Mouse (Mus musculus) frontal cortex, adult (tissue): ENCODE results near the gene Vegfa.

Experiments used
- ATAC-seq: cut with Nextera tagmentation; 2 replicates; pipeline ENCODE4 v1.9.2; 2017; ENCODE audit warnings: mild to moderate bottlenecking, moderate library complexity, mixed read lengths; ENCODE audit not compliant: low TSS enrichment

Gene Vegfa

GRCm38 (mm10) chr17:46027066-46027917, 4.9 kb downstream of the Vegfa start:
- ATAC-seq = peak; percentile 22; the same call in 1 of the 2 replicates

- no peak for ATAC-seq
These were observed 6.1 kb downstream of the Vegfa start for GRCm38 (mm10) chr17:46025927-46026668.

DNA sequence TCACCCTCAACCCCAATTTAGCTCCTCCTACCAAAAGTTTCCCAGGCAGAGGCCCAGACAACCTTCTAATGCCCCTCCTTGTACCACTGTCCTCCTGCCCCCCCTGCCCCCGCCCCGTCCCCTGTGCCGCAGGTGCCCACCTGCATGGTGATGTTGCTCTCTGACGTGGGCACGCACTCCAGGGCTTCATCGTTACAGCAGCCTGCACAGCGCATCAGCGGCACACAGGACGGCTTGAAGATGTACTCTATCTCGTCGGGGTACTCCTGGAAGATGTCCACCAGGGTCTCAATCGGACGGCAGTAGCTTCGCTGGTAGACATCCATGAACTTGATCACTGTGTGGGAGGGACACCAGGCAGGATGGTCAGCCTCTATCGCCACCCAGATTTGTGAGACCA, 7.0 kb downstream of the Vegfa start:
- ATAC-seq = no peak

DNA sequence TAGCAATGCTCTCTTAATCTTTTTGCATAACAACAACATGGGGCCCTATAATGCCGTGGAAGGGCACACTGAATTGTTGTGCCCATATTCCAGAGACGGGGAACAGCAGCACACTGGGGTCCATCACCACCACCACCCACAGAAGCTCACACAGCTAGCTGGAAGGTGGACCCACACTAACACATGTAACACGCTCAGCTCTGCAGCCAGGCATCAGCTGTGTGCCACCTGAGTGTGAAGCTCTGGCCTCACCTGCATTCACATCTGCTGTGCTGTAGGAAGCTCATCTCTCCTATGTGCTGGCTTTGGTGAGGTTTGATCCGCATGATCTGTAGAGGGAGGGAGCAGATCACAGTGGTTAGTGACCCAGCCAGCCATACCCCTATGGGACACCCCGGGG, 8.0 kb downstream of the Vegfa start:
- ATAC-seq = no peak

- no peak for ATAC-seq
These were observed 8.6 kb downstream of the Vegfa start for GRCm38 (mm10) chr17:46023572-46023971.

DNA sequence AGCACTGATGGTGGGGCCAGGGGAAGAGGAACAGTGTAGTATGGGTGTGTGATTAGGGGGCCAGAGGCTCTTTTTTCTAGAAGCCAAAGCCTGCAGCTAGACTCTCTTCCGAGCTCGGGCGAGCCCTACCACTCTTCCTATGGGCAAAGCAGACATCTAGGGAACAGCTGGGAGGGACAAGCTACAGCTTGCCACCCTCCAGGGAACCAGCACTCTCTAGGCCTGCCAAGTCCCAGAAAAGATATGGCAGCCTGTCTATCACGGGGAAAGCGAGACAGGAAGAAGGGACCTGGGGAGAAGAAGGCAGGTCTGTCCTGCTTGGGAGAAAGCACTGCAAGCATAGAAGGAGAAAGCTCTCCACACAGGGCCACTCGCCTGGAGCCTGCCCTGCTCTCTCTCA, 9.2 kb downstream of the Vegfa start:
- ATAC-seq = no peak

- no peak for ATAC-seq
These were observed 9.7 kb downstream of the Vegfa start for GRCm38 (mm10) chr17:46022427-46022826.

DNA sequence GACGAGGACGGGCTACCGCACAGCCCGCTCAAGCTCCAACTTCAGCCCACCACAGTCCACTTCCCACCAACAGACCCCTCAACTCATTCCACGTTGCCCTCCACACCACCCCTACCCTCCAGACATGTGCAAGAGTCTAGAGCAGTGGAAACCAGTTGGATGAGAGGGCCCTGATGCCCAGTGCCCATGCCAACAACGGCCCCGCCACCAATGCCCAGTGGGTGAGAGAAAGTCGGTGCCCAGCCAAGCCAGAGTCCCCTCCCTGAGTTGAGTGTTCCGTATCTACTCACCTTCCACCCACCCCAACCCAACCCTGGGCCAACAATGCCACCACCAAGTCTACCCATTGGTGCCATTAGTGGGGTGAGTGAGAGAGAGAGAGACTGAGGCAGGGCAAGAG, 10.4 kb downstream of the Vegfa start:
- ATAC-seq = no peak

- no peak for ATAC-seq
These were observed 11.0 kb downstream of the Vegfa start for GRCm38 (mm10) chr17:46021173-46021572.

DNA sequence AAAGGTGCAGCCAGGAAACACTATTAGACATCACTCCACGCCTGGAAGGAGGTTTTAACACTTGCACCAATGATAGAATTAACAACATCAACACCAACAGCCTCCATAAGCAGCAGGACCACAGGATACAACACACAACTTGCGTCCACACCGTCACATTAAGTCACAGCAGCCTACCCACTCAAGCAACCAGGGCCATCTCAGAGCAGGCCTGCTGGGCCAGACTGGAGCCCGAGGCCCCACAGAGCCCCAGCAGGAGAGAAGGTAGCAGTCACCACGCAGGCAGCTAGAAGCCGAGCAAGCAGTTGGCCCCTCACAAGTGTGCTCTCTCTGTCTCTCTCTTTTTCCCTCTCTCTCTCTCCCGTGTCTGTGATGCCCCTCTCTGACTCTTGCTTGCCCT, 11.6 kb downstream of the Vegfa start:
- ATAC-seq = no peak

- no peak for ATAC-seq
These were observed 13.5 kb downstream of the Vegfa start for GRCm38 (mm10) chr17:46018736-46019004.

GRCm38 (mm10) chr17:46017946-46018735, 14.0 kb downstream of the Vegfa start:
- ATAC-seq = no peak

GRCm38 (mm10) chr17:46016617-46017016, 15.6 kb downstream of the Vegfa start:
- no peak for ATAC-seq

- no peak for ATAC-seq
These were observed 16.2 kb downstream of the Vegfa start for GRCm38 (mm10) chr17:46015967-46016366.

- no peak for ATAC-seq
These were observed 17.2 kb downstream of the Vegfa start for GRCm38 (mm10) chr17:46014935-46015334.

GRCm38 (mm10) chr17:46013549-46013948, 18.6 kb downstream of the Vegfa start:
- ATAC-seq = no peak

GRCm38 (mm10) chr17:46012211-46012610, 20.0 kb downstream of the Vegfa start:
- no peak for ATAC-seq

DNA sequence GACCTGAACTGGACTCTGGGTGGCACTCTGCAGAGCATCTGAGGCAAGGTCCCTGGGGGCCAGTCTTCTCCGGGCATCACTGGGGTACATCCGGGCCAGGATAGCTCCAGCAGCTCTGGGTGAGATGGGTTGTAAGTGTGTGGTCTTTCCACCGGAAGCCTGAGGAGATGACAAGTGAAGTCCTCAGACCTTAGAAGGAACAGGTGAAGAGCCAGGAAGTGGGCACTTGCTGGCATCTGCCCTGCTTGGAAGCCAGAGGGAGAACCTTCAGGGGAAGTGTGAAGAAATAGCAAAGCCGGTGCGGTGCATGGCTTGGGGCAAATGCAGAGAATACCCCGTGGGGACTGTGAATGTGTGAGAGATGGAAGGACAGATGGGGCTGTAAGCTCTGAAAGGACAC, 21.7 kb downstream of the Vegfa start:
- ATAC-seq = no peak

GRCm38 (mm10) chr17:46009182-46009581, 23.0 kb downstream of the Vegfa start:
- ATAC-seq = no peak

DNA sequence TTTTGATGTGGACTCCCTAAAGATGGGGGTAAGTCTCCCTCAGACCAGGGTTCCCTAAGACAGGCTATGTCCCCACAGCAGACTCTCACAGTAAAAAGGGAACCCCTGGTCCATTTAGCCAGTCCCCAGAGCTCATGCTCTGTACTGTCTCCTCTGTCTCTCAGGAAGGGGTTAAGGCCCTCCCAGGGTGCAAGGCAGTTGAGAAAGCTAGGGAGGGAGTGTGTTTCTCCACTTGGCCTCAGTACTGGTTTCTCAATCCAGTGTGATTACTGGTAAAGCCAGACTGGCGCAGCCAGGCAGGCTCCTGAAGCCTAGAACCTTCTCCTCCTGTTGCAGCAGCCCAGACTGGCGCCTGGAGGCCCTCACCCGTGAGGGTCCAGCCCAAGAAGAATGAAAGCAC, 26.7 kb downstream of the Vegfa start:
- no peak for ATAC-seq

DNA sequence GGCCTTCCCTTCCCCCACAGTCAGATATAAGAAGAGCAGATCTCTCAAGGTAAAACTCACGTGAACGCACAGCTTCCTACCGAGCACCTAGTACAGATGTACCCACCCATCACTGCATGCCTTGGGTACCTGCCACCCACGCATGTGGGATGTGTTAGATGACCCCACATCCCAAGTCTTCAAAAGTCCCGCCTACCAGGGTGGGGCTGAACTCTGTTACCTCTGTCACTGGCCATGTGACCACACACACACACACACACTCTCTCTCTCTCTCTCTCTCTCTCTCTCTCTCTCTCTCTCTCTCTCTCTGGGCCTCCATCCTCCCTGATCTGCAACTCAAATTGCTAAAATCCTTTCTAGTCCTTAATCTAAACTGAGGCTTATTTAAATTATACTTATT, 27.7 kb downstream of the Vegfa start:
- ATAC-seq = no peak

GRCm38 (mm10) chr17:46003717-46004481, 28.3 kb downstream of the Vegfa start:
- ATAC-seq = no peak
